8 mouse cellular contexts compared by ENCODE assay signal in genomic region chr16:13903488-13903887, GRCm38 (mm10). TPM values are rescaled to one million over a fixed set of nuclear protein-coding genes. Genes with fewer than 3 reads are reported as not detected.
DNase-seq lines count a peak whose midpoint lies in the region; ATAC-seq and TF ChIP-seq lines count a peak whose summit lies in the region.

No protein-coding gene starts in this region.

- peak overlapping the region; percentile 25; the same call in 1 of the 2 replicates for H3K27ac ChIP-seq in embryonic facial prominence, embryonic 11.5 days (replicated peaks; ENCODE audit: low read depth, low read length)
- peak overlapping the region; percentile 93 for H3K27ac ChIP-seq in hindbrain, embryonic 16.5 days (ENCODE audit: low read depth, low read length)
- peak overlapping the region; percentile 83 for H3K27ac ChIP-seq in lung, embryonic 14.5 days (ENCODE audit: low read depth)

- no peaks in the 10 kb centered on the region for H3K36me3 ChIP-seq in embryonic facial prominence, embryonic 11.5 days (replicated peaks; ENCODE audit: control insufficient read depth, insufficient read depth, low read depth, low read length)
- H3K36me3 ChIP-seq in hindbrain, embryonic 16.5 days (ENCODE audit: control insufficient read depth, insufficient read depth, low read length), result no peaks in the 10 kb centered on the region
- H3K36me3 ChIP-seq in lung, embryonic 14.5 days (ENCODE audit: insufficient read depth), result no peaks in the 10 kb centered on the region

- 3% methylated on average over 8 of the region's 8 CpGs for WGBS in embryonic facial prominence, embryonic 11.5 days
- 6% methylated on average over 8 of the region's 8 CpGs for WGBS in hindbrain, embryonic 16.5 days
- WGBS in lung, embryonic 14.5 days, result 7% methylated on average over 8 of the region's 8 CpGs

- peak overlapping the region; percentile 27 for H3K4me2 ChIP-seq in embryonic facial prominence, embryonic 11.5 days (ENCODE audit: low read depth, low read length)
- peak overlapping the region; percentile 65 for H3K4me2 ChIP-seq in hindbrain, embryonic 16.5 days (ENCODE audit: low read length)
- peak overlapping the region; percentile 80 for H3K4me2 ChIP-seq in lung, embryonic 14.5 days

- H3K4me1 ChIP-seq in embryonic facial prominence, embryonic 11.5 days (ENCODE audit: control insufficient read depth, insufficient read depth, low read length), result no peaks in the 10 kb centered on the region
- peaks cover 15% of the 10 kb centered on the region for H3K4me1 ChIP-seq in hindbrain, embryonic 16.5 days (ENCODE audit: control insufficient read depth, insufficient read depth, low read depth, low read length)
- no peaks in the 10 kb centered on the region for H3K4me1 ChIP-seq in lung, embryonic 14.5 days (ENCODE audit: insufficient read depth)

- DNase-seq in left cerebral cortex, postnatal 10 days (ENCODE audit: extremely low spot score in 1 of 2, low spot score in 2 of 2), result peak; percentile 80
- no peak for DNase-seq in left cerebral cortex, adult 11 months (ENCODE audit: low spot score)
- peak; percentile 93 for DNase-seq in R1 (ENCODE audit: low read depth, low spot score)
- peak; percentile 85 for DNase-seq in embryonic facial prominence, embryonic 11.5 days (ENCODE audit: low spot score)
- DNase-seq in lung, embryonic 14.5 days, result peak; percentile 90
- peak; percentile 88 to 90 for DNase-seq in right cerebral cortex, postnatal 10 days (ENCODE audit: low spot score in 2 of 2)
- DNase-seq in adrenal gland, adult 2 months, result no peak

- H3K9ac ChIP-seq in embryonic facial prominence, embryonic 11.5 days (replicated peaks; ENCODE audit: low read length), result peak overlapping the region; percentile 87
- peak overlapping the region; percentile 80 for H3K9ac ChIP-seq in hindbrain, embryonic 16.5 days (ENCODE audit: low read depth, low read length)
- H3K9ac ChIP-seq in lung, embryonic 14.5 days, result peak overlapping the region; percentile 92

- TF ChIP-seq CTCF in lung, embryonic 14.5 days (IDR thresholded peaks at IDR 0.05; ENCODE audit: low read depth), result peak; percentile 70

- no peaks in the 10 kb centered on the region for H3K9me3 ChIP-seq in embryonic facial prominence, embryonic 11.5 days (replicated peaks; ENCODE audit: control insufficient read depth, low read length)
- no peaks in the 10 kb centered on the region for H3K9me3 ChIP-seq in hindbrain, embryonic 16.5 days (ENCODE audit: control insufficient read depth, low read length)
- H3K9me3 ChIP-seq in lung, embryonic 14.5 days (ENCODE audit: low read depth, low read length), result no peaks in the 10 kb centered on the region

- ATAC-seq in embryonic facial prominence, embryonic 11.5 days (replicated peaks; ENCODE audit: insufficient number of reproducible peaks, low FRiP score, low TSS enrichment, low read depth), result peak; percentile 81
- ATAC-seq in hindbrain, embryonic 16.5 days, result peak; percentile 86
- ATAC-seq in lung, embryonic 14.5 days (ENCODE audit: insufficient read depth), result peak; percentile 85

- intact Hi-C loops in left cerebral cortex, postnatal 10 days (cut with DNase I), result loop anchor here (5.0 kb wide), 1 partner anchor 209 kb away; no protein-coding TSS in a partner anchor

- no peaks in the 10 kb centered on the region for H3K27me3 ChIP-seq in embryonic facial prominence, embryonic 11.5 days (ENCODE audit: control insufficient read depth, insufficient read depth, low read length)
- no peaks in the 10 kb centered on the region for H3K27me3 ChIP-seq in hindbrain, embryonic 16.5 days (replicated peaks; ENCODE audit: control insufficient read depth, insufficient read depth, low read length)
- H3K27me3 ChIP-seq in lung, embryonic 14.5 days (ENCODE audit: insufficient read depth, low read length), result no peaks in the 10 kb centered on the region

- H3K4me3 ChIP-seq in embryonic facial prominence, embryonic 11.5 days (ENCODE audit: low read depth, low read length), result peak overlapping the region; percentile 86
- H3K4me3 ChIP-seq in hindbrain, embryonic 16.5 days (ENCODE audit: low read length), result peak overlapping the region; percentile 91
- H3K4me3 ChIP-seq in lung, embryonic 14.5 days (ENCODE audit: low read depth, low read length), result peak overlapping the region; percentile 97

RNA-seq across cellular contexts. Expression of gene Mpv17l, which starts 0.5 kb away (rescaled TPM):
- total RNA-seq in left cerebral cortex, postnatal 10 days (2021), result 10 to 100 TPM; 71.9 to 75.9 TPM
- polyA plus RNA-seq in embryonic facial prominence, embryonic 11.5 days (2014; fragmentation: Nextera tagmentation; extraction: Ambion mirVana), result 2.8 and 4.4 TPM in 2 replicates
- 39.3 and 46.2 TPM in 2 replicates for polyA plus RNA-seq in hindbrain, embryonic 16.5 days (2015; fragmentation: Nextera tagmentation; extraction: Ambion mirVana)
- 5.9 and 7.8 TPM in 2 replicates for polyA plus RNA-seq in lung, embryonic 14.5 days (2014; fragmentation: Nextera tagmentation; extraction: Ambion mirVana)
- total RNA-seq in adrenal gland, adult 2 months (2021), result 10 to 100 TPM; 10.5 to 12.3 TPM
- polyA plus RNA-seq in adrenal gland, adult 2 months (2012; rRNA removed), result 7.2 and 7.5 TPM in 2 replicates

RNA-seq across cellular contexts. Expression of gene Pdxdc1, which starts 0.6 kb away (rescaled TPM):
- total RNA-seq in left cerebral cortex, postnatal 10 days (2021), result 10 to 100 TPM; 73.0 to 73.4 TPM
- polyA plus RNA-seq in embryonic facial prominence, embryonic 11.5 days (2014; fragmentation: Nextera tagmentation; extraction: Ambion mirVana), result 91.2 and 94.9 TPM in 2 replicates
- polyA plus RNA-seq in hindbrain, embryonic 16.5 days (2015; fragmentation: Nextera tagmentation; extraction: Ambion mirVana), result 74.1 and 77.1 TPM in 2 replicates
- polyA plus RNA-seq in lung, embryonic 14.5 days (2014; fragmentation: Nextera tagmentation; extraction: Ambion mirVana), result 92.2 and 96.6 TPM in 2 replicates
- total RNA-seq in adrenal gland, adult 2 months (2021), result 100 to 1,000 TPM in 1 of 2 experiments, 10 to 100 TPM in 1; 81.1 to 107 TPM
- polyA plus RNA-seq in adrenal gland, adult 2 months (2012; rRNA removed), result 31.1 and 36.8 TPM in 2 replicates

Comparison
In these comparisons a context has a peak if more than half of its experiments do, and no peak if none do; other contexts are left out.
1. DNase-seq: peak in left cerebral cortex, postnatal 10 days (2 of 2), R1 (single experiment), embryonic facial prominence, embryonic 11.5 days (single experiment), lung, embryonic 14.5 days (single experiment) and right cerebral cortex, postnatal 10 days (2 of 2); none in left cerebral cortex, adult 11 months (single experiment) and adrenal gland, adult 2 months (single experiment).
2. H3K27ac ChIP-seq: peak in every context shown above with its lines; median percentile 93 in hindbrain, embryonic 16.5 days; 83 in lung, embryonic 14.5 days; 25 in embryonic facial prominence, embryonic 11.5 days.
3. H3K4me2 ChIP-seq: peak in every context shown above with its lines; median percentile 80 in lung, embryonic 14.5 days; 65 in hindbrain, embryonic 16.5 days; 27 in embryonic facial prominence, embryonic 11.5 days.
4. Peak in every context shown above with its lines, with median percentiles within 50 percentile points of each other: ATAC-seq, H3K4me3 ChIP-seq and H3K9ac ChIP-seq.